Mouse (Mus musculus): Measurements from ENCODE around the gene Epha1.

DNA sequence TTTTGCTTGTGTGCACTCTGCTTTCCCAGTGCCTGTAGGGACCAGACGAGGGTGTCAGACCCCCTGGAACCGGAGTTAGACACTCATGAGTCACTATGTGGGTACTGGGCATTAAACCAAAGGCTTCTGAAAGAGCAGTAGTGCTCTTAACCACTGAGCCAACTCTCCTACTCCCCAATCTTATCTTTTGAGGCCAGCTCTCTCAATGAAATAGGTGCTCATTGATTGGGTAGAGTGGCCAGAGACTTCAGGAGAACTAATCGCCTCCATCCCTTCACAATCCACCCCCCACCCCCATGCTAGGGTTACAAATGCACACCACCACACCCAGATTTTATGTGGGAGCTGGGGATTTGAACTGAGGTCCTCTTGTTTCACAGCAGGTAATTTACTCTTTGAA is 44.3 kb downstream of the Epha1 start:
- TF ChIP-seq CTCF (IDR thresholded peaks at IDR 0.05; ENCODE audit: borderline replicate concordance, insufficient read depth, low read depth, low read length) (no peak), POLR2A (IDR thresholded peaks at IDR 0.05; ENCODE audit: borderline replicate concordance, insufficient read depth, low read length) (no peak)

All from cerebellum, adult 2 months (tissue).